Mouse (Mus musculus) liver, embryonic 16.5 days (tissue): ENCODE measurements around the gene Fmnl2. TPM values are rescaled to one million over a fixed set of nuclear protein-coding genes. Genes with fewer than 3 reads are reported as not detected.

Experiments used
- ATAC-seq: fragments of 200-750 bp; cut with Nextera tagmentation; 2 replicates; pipeline ENCODE4 v1.8.0; 2017; ENCODE audit warnings: low read depth, mild to moderate bottlenecking, moderate number of reproducible peaks, moderate library complexity
- H3K27ac ChIP-seq: fragments of 300-500 bp; sonication (generic); 2 replicates; pipeline ENCODE4 v1.5.1; 2014; ENCODE audit warnings: mild to moderate bottlenecking, low read length
- H3K27me3 ChIP-seq: fragments of 300-500 bp; sonication (generic); 2 replicates; pipeline ENCODE4 v1.6.1; 2014; ENCODE audit warnings: low read depth, low read length, mixed read lengths; ENCODE audit not compliant: control insufficient read depth, insufficient read depth
- H3K36me3 ChIP-seq: fragments of 300-500 bp; sonication (generic); 2 replicates; pipeline ENCODE4 v1.6.1; 2014; ENCODE audit warnings: mild to moderate bottlenecking; ENCODE audit not compliant: control insufficient read depth, insufficient read depth
- H3K4me1 ChIP-seq: fragments of 300-500 bp; sonication (generic); 2 replicates; pipeline ENCODE4 v1.6.1; 2014; ENCODE audit warnings: low read depth, low read length, mixed read lengths; ENCODE audit not compliant: control insufficient read depth
- H3K4me2 ChIP-seq: fragments of 300-500 bp; sonication (generic); 2 replicates; pipeline ENCODE4 v1.6.1; 2014; ENCODE audit warnings: low read depth, low read length, mixed read lengths
- H3K4me3 ChIP-seq: fragments of 300-500 bp; sonication (generic); 2 replicates; pipeline ENCODE4 v1.5.1; 2014; ENCODE audit warnings: low read depth, mild to moderate bottlenecking, low read length
- H3K9ac ChIP-seq: fragments of 300-500 bp; sonication (generic); 2 replicates; pipeline ENCODE4 v1.6.1; 2014; ENCODE audit warnings: low read depth, low read length
- H3K9me3 ChIP-seq: fragments of 300-500 bp; sonication (generic); replicated peaks from 2 replicates; pipeline ENCODE4 v1.6.1; 2016; ENCODE audit warnings: low read length; ENCODE audit not compliant: control insufficient read depth
- WGBS: fragments of 180-500 bp; shearing (Covaris S2); extraction: QIAGEN DNeasy Blood & Tissue Kit; methylation state at CpG from one replicate; pipeline ENCODE4 v1.1.7; 2014; ENCODE audit not compliant: insufficient replicate concordance; 5-methylcytosine and 5-hydroxymethylcytosine counted together
- polyA plus RNA-seq: library from polyadenylated mRNA; unstranded; fragments of >200 nt; fragmentation: Nextera tagmentation; extraction: Ambion mirVana; gene quantifications from 2 replicates; pipeline ENCODE4 v1.2.1, GENCODE M21; 2015

The Fmnl2 gene
- polyA plus RNA-seq, 1 experiment from 2014 or later, result 0.53 TPM

DNA sequence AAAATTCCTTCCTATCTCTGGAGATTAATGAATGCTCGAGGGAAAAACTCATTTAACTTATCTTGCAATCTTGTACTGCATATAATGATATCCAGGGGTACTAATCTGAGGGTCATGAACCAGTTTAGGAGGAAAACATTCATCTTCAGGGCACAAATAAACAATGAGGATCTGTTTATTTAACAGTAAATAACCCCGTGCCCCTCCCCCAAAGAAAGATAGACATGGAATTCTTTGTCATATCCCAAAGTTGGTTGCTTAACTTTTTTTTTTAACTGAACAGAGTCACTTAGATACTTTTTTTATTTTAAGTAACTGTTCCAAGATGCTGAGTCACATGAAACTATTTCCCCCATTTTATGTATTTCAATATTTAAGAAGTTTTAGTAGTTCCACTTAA, 155.4 kb downstream of the Fmnl2 start:
- Histone ChIP-seq H3K4me3 (no peak overlapping the region), H3K4me1 (no peaks in the 10 kb centered on the region), H3K4me2 (no peak overlapping the region), H3K9ac (no peak overlapping the region), H3K27me3 (no peaks in the 10 kb centered on the region), H3K9me3 (no peaks in the 10 kb centered on the region), H3K27ac (no peak overlapping the region), H3K36me3 (no peaks in the 10 kb centered on the region)
- no peak for ATAC-seq
- WGBS, result 26% methylated on average over 2 of the region's 2 CpGs

DNA sequence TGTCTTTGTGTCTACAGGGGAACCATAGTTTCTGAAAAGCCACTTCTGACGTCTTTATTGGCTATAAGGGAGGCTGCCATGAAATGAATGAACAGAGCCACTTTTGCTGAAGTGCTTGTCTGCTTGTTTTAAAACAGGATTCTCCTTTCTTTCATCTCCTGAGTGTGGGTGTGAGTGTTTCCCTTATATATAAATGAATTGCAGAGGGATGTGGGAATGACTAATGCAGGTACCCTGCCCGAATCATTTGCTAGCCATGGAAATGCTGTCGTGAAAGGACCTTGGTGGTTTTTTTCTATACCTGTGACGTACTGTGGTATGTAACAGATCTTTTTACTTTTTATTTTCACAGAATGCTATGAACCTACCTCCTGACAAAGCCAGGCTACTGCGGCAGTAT, 156.8 kb downstream of the Fmnl2 start:
- WGBS, result 68% methylated on average over 5 of the region's 5 CpGs
- ATAC-seq, result no peak
- Histone ChIP-seq H3K36me3 (no peaks in the 10 kb centered on the region), H3K9me3 (no peaks in the 10 kb centered on the region), H3K27me3 (no peaks in the 10 kb centered on the region), H3K4me2 (no peak overlapping the region), H3K27ac (no peak overlapping the region), H3K4me1 (no peaks in the 10 kb centered on the region), H3K4me3 (no peak overlapping the region), H3K9ac (no peak overlapping the region)

DNA sequence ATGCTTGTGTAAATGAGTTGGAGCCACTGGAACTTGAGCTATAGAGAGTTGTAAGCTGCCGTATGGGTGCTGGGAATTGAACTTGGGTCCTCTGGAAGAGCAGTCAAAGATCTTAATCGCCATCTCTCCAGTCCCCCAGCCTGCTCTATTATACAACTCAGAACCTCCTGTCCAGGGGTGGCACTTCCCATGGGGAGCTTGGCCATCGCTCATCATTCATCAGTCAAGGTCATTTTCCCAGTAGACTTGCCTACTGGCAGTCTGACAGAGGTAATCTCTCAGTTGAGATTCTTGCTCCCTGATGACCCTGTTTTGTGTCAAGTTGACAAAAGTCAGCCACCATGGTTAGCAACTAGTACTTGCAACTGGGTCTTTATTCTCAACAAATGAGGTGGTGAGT, 165.3 kb downstream of the Fmnl2 start:
- Histone ChIP-seq H3K4me3 (no peak overlapping the region), H3K4me1 (no peaks in the 10 kb centered on the region), H3K27me3 (no peaks in the 10 kb centered on the region), H3K36me3 (no peaks in the 10 kb centered on the region), H3K4me2 (no peak overlapping the region), H3K27ac (no peak overlapping the region), H3K9me3 (no peaks in the 10 kb centered on the region), H3K9ac (no peak overlapping the region)
- WGBS, result 75% methylated on average over 3 of the region's 3 CpGs
- no peak for ATAC-seq

DNA sequence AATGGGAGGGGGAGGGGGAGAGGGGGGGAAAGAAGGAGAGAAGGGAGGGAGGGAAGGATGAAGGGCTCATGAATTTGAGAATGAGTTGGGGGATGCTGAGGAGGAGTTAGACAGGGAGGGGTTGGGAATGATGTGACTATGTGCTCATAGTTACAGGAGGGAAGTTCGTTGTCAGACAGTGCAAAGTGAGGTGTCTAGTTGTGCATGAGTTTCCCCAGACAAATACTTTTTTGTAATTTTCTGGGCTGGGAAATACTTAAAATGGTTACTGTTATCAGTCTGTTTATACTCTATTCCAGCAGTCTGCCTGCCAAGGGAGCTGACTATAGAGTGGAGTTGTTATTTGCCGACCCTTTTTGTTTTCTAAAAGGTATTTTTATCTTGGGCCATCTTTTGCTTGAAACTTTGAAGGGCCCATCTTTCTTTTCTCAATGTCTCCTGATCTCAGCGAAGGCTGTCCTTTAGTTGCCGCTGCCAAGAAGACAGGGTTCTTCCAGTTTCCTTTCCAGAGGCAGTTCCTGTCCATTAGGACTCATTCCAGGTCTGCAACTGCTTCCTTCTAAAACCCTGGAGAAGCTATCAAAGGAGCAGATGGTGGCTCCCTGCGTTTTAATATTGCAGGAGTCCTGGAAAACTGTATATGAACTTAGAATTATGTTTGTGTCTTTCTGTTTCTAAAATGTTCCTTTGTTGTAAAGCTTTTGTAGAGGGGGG, 168.6 kb downstream of the Fmnl2 start:
- 61% methylated on average over 5 of the region's 5 CpGs for WGBS
- Histone ChIP-seq H3K27ac (no peak overlapping the region), H3K4me2 (no peak overlapping the region), H3K9me3 (no peaks in the 10 kb centered on the region), H3K27me3 (no peaks in the 10 kb centered on the region), H3K9ac (no peak overlapping the region), H3K36me3 (no peaks in the 10 kb centered on the region), H3K4me1 (no peaks in the 10 kb centered on the region), H3K4me3 (no peak overlapping the region)
- no peak for ATAC-seq

DNA sequence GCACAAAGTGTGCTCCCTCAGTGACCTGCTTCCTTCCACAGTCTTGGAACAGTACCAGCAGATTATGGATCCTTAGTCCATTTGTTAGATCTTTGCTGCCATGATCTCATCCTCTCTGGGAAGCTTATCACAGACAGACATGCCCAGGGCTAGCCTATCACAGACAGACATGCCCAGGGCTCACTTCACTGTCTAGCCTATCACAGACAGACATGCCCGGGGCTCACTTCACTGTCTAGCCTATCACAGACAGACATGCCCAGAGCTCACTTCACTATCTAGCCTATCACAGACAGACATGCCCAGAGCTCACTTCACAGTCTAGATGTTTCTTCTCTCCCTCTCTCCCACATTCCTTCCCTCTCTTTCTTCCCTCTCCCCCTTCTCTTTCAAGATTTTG, 171.2 kb downstream of the Fmnl2 start:
- 0 out of 2 replicates have a peak, but pooled peaks have one; percentile 11 for ATAC-seq
- WGBS, result 55% methylated on average over 1 of the region's 1 CpGs
- no peaks in the 10 kb centered on the region for H3K36me3 ChIP-seq
- H3K27me3 ChIP-seq, result no peaks in the 10 kb centered on the region
- no peak overlapping the region for H3K4me2 ChIP-seq
- no peak overlapping the region for H3K4me3 ChIP-seq
- H3K9ac ChIP-seq, result no peak overlapping the region
- H3K9me3 ChIP-seq, result no peaks in the 10 kb centered on the region
- no peaks in the 10 kb centered on the region for H3K4me1 ChIP-seq
- no peak overlapping the region for H3K27ac ChIP-seq

DNA sequence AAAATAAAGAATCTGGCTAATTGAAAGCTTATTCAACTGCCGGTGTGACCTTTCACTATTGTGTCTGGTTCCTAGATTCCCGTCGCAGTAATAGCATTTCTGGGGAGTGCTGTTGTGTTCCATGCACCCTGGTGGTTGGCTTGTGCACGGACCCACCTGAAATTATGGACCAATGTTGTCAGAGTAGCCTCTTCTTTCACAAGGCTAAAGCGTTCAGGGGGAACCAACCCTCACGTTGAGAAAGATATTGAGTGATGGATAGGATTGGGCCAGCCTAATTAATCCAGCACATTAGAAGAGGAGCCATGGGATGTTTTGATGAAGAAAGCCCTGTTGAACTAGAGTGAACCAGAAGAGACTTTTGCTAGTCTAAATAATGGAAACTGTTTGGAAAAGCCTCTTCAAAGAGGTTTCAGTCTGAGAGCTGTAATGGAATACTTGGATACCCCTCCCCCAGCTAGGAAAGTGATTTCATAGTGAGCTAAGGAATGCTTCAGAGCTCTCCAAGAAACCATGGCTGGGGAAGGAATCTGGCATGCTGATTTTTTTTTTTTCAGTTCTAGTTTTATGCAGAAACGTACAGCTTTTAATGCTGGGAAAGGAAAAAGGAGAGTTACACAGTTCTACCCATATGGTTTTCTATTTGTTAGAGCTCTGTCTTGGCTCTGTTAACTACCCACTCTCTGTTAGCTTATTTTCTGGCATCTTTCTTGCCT, 172.2 kb downstream of the Fmnl2 start:
- Histone ChIP-seq H3K27me3 (no peaks in the 10 kb centered on the region), H3K4me2 (no peak overlapping the region), H3K36me3 (no peaks in the 10 kb centered on the region), H3K4me1 (no peaks in the 10 kb centered on the region), H3K27ac (no peak overlapping the region), H3K9ac (no peak overlapping the region), H3K4me3 (no peak overlapping the region), H3K9me3 (no peaks in the 10 kb centered on the region)
- no peak for ATAC-seq
- WGBS, result 65% methylated on average over 7 of the region's 7 CpGs

DNA sequence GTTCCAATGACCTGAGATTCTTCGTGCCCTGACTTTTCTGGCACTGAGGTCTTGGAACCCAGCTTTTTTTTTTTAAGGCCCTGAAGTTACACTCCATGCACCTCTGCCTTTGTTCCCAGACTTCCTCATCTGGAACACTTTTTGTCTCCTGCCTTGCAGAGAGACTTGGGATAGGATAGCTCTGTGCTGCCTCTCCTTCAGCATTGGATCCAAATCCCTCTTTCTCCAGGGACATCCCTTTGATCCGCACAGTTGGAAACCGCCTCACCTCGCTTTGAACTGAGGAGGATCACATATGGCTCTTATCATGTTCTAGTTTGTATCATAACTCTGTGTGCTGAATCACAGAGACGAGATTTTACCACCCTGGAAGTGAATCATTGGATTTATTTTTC, 172.8 kb downstream of the Fmnl2 start:
- Histone ChIP-seq H3K27ac (no peak overlapping the region), H3K4me1 (no peaks in the 10 kb centered on the region), H3K4me3 (no peak overlapping the region), H3K27me3 (no peaks in the 10 kb centered on the region), H3K9me3 (no peaks in the 10 kb centered on the region), H3K4me2 (no peak overlapping the region), H3K9ac (no peak overlapping the region), H3K36me3 (no peaks in the 10 kb centered on the region)
- ATAC-seq, result no peak
- WGBS, result 58% methylated on average over 5 of the region's 5 CpGs

DNA sequence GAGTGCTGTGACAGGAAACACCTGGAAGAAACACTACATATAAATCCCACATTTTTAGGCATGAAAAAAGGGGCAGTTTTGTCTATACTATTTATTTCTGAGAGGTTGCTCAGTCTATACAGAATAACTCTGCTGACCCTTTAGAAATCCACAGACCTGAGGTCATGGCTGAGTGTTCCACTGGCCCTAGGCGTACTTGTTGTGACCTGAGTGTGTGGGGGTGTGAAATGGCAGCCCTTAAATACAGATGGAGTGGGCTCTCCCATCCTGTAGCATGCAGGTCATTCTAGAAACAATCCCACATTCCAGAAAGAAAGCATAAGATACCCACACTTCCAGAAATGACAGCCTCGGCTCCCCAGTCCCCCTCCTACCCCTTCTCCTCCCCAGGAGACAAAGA, 180.6 kb downstream of the Fmnl2 start:
- Histone ChIP-seq H3K4me3 (no peak overlapping the region), H3K9ac (no peak overlapping the region), H3K4me2 (no peak overlapping the region), H3K9me3 (no peaks in the 10 kb centered on the region), H3K4me1 (no peaks in the 10 kb centered on the region), H3K27ac (no peak overlapping the region), H3K36me3 (no peaks in the 10 kb centered on the region), H3K27me3 (no peaks in the 10 kb centered on the region)
- ATAC-seq, result no peak
- 39% methylated on average over 2 of the region's 2 CpGs for WGBS

DNA sequence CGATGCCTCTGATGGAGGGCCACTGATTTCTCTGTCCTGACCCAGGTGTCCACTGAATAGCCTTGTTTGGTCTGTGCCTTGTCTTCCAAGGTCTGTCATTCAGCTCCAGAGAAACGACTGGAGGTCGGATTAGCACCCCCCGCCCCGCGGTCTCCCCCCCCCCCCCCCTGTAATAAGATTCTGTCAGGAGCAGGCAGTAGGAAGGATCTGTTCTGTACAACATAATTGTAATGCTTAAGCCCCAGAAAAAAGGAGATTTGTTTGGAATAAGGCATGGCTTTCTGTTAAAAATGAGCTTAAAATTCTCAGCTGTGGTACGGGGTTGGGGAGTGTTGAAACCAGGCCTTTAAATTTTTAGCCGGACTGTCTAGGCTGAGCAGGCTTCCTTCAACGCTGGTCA, 181.1 kb downstream of the Fmnl2 start:
- H3K27me3 ChIP-seq, result no peaks in the 10 kb centered on the region
- H3K4me1 ChIP-seq, result no peaks in the 10 kb centered on the region
- no peak overlapping the region for H3K4me3 ChIP-seq
- no peak overlapping the region for H3K9ac ChIP-seq
- 55% methylated on average over 9 of the region's 9 CpGs for WGBS
- no peaks in the 10 kb centered on the region for H3K36me3 ChIP-seq
- no peaks in the 10 kb centered on the region for H3K9me3 ChIP-seq
- no peak overlapping the region for H3K4me2 ChIP-seq
- no peak overlapping the region for H3K27ac ChIP-seq
- no peak for ATAC-seq
